Mouse (Mus musculus) v-Abl transformed pro-B cells (cell line): ENCODE data around the gene Rap1gap2.

ENCODE experiments used
- in situ Hi-C, 2 experiments: fragments of 400-800 bp; cut with MboI; formaldehyde crosslinking; loops; one replicate each; pipeline ENCODE4 v1.15.1; 2025; ENCODE audit not compliant: unreplicated experiment in 2 of 2

Rap1gap2 gene

GRCm38 (mm10) chr11:74522487-74523209 lies 88.1 kb downstream of the Rap1gap2 start:
- in situ Hi-C loops: loop anchor here in 1 of 2 experiments (10.0 kb wide), 1 partner anchor 118 kb away; no protein-coding TSS in a partner anchor

- in situ Hi-C loops: loop anchor here in 1 of 2 experiments (10.0 kb wide), 1 partner anchor 117 kb away; no protein-coding TSS in a partner anchor
These were observed 88.7 kb downstream of the Rap1gap2 start for GRCm38 (mm10) chr11:74521981-74522486.

- in situ Hi-C loops: loop anchor here in 1 of 2 experiments (10.0 kb wide), 1 partner anchor 115 kb away; no protein-coding TSS in a partner anchor
These were observed 90.5 kb downstream of the Rap1gap2 start for GRCm38 (mm10) chr11:74520201-74520600.

GRCm38 (mm10) chr11:74516112-74516511 lies 94.6 kb downstream of the Rap1gap2 start:
- in situ Hi-C loops: no loop called here

- in situ Hi-C loops: no loop called here
These were observed 95.7 kb downstream of the Rap1gap2 start for GRCm38 (mm10) chr11:74515046-74515445.

GRCm38 (mm10) chr11:74512595-74512994 lies 98.1 kb downstream of the Rap1gap2 start:
- in situ Hi-C loops: no loop called here

GRCm38 (mm10) chr11:74506275-74506674 lies 104.4 kb downstream of the Rap1gap2 start:
- in situ Hi-C loops: no loop called here

GRCm38 (mm10) chr11:74502485-74502884 lies 108.2 kb downstream of the Rap1gap2 start:
- in situ Hi-C loops: no loop called here

- in situ Hi-C loops: no loop called here
These were observed 108.7 kb downstream of the Rap1gap2 start for GRCm38 (mm10) chr11:74501989-74502388.

- in situ Hi-C loops: no loop called here
These were observed 109.7 kb downstream of the Rap1gap2 start for GRCm38 (mm10) chr11:74501061-74501460.

- in situ Hi-C loops: no loop called here
These were observed 111.1 kb downstream of the Rap1gap2 start for GRCm38 (mm10) chr11:74499521-74500099.

GRCm38 (mm10) chr11:74499058-74499457 lies 111.7 kb downstream of the Rap1gap2 start:
- in situ Hi-C loops: no loop called here

- in situ Hi-C loops: no loop called here
These were observed 114.1 kb downstream of the Rap1gap2 start for GRCm38 (mm10) chr11:74496581-74496980.

- in situ Hi-C loops: no loop called here
These were observed 116.8 kb downstream of the Rap1gap2 start for GRCm38 (mm10) chr11:74493936-74494335.

- in situ Hi-C loops: no loop called here
These were observed 117.4 kb downstream of the Rap1gap2 start for GRCm38 (mm10) chr11:74493172-74493862.

GRCm38 (mm10) chr11:74491130-74491529 lies 119.6 kb downstream of the Rap1gap2 start:
- in situ Hi-C loops: no loop called here

GRCm38 (mm10) chr11:74489239-74489638 lies 121.5 kb downstream of the Rap1gap2 start:
- in situ Hi-C loops: no loop called here

GRCm38 (mm10) chr11:74487952-74488351 lies 122.8 kb downstream of the Rap1gap2 start:
- in situ Hi-C loops: no loop called here

- in situ Hi-C loops: no loop called here
These were observed 125.1 kb downstream of the Rap1gap2 start for GRCm38 (mm10) chr11:74485435-74486217.

GRCm38 (mm10) chr11:74483871-74484270 lies 126.8 kb downstream of the Rap1gap2 start:
- in situ Hi-C loops: no loop called here
